Mouse (Mus musculus): Measurements from ENCODE around the gene Ppp6r1. TPM values are rescaled to one million over a fixed set of nuclear protein-coding genes. Genes with fewer than 3 reads are reported as not detected.
A peak's percentile ranks its signal among the peaks of the same experiment; 100 is the strongest.

Ppp6r1 gene
- 100 to 1,000 TPM; 145 to 148 TPM for total RNA-seq (2021)

DNA sequence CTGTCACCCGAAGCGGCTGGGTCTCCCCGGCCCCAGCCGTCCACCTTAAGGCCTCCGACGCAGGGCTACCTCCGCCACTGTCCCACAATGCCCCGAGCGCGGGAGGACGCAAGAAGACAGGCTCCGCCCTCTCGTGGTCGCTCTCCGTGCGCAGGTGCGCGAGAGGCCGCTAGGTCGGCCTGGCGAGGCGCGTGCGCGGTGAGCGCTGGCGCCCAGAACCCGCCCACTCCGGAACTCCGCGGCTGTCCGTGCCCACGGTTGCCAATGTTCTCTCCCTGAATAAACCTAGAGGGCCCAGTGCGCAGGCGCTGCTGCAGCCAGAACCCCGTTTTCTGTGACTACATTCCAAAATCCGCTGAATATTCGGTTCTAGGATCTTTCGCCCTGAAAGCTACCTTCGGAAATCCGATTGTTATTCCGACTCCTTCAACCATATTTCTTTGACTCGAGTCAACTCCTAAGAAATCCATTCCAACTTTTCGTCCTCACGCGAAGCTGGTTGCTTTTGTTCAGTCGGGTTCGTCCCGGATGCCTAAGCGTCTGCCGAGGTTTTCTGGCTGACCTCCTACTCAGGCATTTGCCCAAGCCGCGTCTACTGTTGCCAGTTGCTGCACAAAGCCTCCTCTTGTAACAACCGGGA lies at the start of gene Ppp6r1:
Gene Ppp6r1 (minus strand): TSS at position 108 of the 640 bp plus-strand sequence.
- DNase-seq (ENCODE audit: low spot score in 2 of 2), result peak; percentile 98 to 99
- intact Hi-C loops (cut with DNase I), result loop anchor here (1.0 kb wide), 1 partner anchor 31 kb away; the partner anchor contains the start of gene Brsk1

DNA sequence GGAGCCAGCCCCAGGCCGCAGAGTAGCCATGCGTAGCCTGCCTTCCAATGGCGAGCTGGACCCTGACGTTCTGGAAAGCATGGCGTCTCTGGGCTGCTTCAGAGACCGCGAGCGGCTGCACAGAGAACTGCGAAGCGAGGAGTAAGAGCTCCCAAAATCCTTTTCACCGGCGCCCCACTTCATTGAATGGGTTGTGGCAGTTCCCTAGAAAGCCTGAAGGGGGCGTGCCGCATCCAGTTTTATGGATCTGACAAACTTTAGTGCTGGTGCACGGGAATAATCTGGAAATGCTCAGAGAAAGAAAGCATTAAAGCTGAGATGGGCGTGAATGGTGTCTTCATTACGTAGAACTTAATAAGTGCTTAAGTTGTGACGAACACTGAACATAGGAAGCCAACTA lies 46.3 kb upstream of the Ppp6r1 start:
- DNase-seq (ENCODE audit: low spot score in 2 of 2), result no peak
- intact Hi-C loops (cut with DNase I), result no loop called here

DNA sequence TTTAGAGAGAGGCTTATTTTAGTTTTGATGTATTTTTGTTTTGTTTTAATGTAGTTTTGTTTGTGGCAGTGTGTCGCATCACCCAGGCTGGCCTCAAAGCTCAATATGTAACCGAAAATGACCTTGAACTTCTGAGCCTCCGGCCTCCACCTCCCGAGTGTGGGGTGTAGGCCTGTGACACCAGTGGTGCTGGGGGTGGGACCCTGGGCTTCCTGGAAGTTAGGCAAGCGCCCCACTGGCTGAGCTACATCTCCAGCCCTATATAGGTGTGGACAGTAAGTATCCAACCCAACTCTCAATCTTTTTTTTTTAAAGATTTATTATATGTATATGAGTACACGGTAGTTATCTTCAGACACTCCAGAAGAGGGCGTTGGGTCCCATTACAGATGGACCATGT lies 44.4 kb upstream of the Ppp6r1 start:
- intact Hi-C loops (cut with DNase I), result no loop called here

DNA sequence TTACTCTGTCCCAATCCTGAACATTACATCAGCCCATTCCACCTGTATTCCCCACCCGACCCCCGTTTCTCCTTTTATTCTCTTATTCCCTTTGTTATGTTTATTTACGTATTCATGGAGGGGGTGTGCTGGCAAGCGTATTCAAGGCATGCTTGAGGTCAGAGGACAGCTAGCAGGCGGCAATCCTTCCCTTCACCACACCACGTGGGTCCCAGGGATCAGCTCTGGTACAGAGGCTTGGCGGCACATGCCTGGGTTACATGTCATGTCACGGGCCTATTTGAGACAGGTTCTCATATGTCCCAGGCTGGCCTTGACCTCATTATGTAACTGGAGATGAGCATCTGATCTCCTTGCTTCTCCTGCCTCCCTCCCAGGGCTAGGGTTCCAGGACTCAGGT lies 43.5 kb upstream of the Ppp6r1 start:
- DNase-seq (ENCODE audit: low spot score in 2 of 2), result no peak
- intact Hi-C loops (cut with DNase I), result no loop called here

More for the DNA sequence above, 44.4 kb upstream of the Ppp6r1 start:
- DNase-seq (ENCODE audit: low spot score in 2 of 2), result no peak

DNA sequence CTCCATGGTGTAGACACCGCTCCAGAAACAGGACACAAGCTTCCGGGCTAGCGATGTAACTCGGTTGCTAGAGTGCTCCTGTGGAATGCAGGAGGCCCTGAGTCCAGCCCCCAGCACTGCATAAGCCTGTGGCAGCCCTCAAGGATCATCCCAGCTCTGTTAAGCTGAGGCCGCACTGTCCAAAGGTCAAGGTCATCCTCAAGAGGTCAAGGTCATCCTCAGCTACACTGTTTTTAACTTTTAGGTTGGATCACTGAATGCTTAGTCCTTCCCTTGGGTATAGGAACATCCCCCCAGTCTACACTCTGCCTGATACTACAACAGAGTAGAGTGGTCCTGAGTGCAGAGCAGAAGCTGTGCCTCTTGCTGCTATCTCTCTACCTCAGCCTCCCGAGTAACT lies 34.2 kb upstream of the Ppp6r1 start:
- intact Hi-C loops (cut with DNase I), result no loop called here
- no peak for DNase-seq (ENCODE audit: low spot score in 2 of 2)

DNA sequence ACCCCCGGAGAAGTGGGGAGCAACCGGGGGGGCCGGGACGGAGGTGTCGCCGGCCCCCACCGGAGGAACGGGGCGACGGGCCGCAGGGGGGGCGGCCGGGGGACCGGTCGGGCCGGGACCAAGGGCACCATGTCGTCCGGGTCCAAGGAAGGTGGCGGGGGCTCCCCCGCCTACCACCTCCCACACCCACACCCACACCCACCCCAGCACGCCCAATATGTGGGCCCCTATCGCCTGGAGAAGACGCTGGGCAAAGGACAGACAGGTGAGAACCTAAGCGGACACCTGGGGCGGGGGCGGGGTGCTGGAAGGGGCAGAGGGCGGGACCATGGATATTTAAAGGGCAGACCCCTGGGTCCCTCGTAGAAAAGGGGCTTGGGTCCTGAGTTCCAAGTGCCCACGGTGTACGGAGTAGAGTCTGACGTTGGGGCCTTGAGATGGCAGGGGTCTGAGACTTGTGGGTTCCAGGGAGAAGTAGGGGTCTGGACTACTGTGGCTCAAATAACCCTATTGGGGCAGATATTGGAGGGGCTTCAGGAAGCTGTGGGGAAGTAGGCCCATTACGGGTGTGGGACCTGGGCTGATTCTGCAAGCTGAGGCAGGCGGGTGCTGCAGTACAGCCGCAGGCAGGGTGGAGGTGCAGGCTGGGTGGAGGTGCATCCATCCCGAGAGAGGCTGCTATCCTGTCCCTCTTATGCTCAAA lies 32.3 kb upstream of the Ppp6r1 start:
- intact Hi-C loops (cut with DNase I), result loop anchor here (1.0 to 2.0 kb wide), 2 partner anchors 32 to 98 kb away; partner anchors contain the start of genes Ppp6r1 and Tmem238
- DNase-seq (ENCODE audit: low spot score in 2 of 2), result peak; percentile 37 to 45

DNA sequence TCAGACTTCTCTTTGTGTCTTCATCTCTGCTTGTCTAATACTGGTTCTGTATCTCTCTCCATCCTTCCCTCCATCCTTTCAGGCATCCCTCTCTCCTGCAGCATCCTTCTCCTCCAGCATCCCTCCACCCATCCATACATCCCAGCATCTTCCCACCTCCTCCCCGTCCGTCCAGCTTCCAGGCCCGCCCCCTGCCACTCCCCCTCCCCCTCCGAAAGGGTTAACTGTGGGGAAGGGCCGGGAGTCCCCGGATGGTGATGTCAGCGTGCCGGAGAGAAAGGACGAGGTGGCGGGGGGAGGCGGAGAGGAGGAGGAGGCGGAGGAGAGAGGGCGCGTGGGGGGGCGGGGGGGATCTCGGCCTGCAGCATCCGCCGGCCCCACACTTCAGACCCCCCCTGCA lies 31.6 kb upstream of the Ppp6r1 start, which contains the start of gene Brsk1:
Gene Brsk1 (plus strand): TSS at position 218 of the 400 bp plus-strand sequence.
- peak; percentile 83 to 87 for DNase-seq (ENCODE audit: low spot score in 2 of 2)
- intact Hi-C loops (cut with DNase I), result loop anchor here (1.0 to 2.0 kb wide), 2 partner anchors 31 to 98 kb away; partner anchors contain the start of genes Ppp6r1 and Tmem238

DNA sequence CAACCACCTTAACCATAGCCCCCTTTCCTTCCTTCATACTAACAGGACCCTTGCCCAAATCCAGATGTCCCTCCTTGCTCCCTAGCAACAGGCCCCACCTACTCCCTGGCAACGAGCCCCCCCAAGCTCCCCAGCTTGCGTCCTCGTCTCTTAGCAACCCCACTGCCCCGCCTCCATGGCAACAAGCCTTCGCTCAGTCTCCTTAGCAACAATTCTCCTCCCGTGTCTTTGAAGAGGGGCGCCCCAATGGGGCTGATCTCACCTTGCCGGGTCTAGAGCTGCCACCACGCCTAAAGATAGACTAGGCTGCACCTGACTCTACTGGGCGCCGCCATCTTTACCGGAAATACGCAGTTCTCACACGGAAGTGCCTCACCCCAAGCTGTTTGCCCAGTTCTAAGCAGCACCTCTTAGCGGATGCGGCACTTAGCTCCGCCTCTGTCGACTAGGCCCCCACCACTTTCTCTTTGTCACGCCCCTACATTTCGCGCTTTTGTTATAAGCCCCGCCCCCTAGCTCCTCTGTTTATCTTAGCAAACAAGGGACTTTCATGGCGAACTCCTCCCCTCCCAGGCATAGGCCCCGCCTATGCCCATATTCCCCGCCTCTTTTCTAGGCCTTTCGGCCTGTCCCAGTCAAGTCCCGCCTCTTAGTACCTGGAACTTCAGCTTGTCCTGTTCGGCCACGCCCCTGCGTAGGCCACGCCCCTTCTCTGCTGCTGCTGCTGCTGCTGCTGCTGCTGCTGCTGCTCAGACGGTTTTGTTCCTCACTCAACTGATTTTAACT lies 26.0 kb upstream of the Ppp6r1 start, which contains the start of gene Hspbp1:
Gene Hspbp1 (minus strand): TSS at position 437 of the 786 bp plus-strand sequence.
- peak; percentile 94 to 96 for DNase-seq (ENCODE audit: low spot score in 2 of 2)
- intact Hi-C loops (cut with DNase I), result no loop called here

DNA sequence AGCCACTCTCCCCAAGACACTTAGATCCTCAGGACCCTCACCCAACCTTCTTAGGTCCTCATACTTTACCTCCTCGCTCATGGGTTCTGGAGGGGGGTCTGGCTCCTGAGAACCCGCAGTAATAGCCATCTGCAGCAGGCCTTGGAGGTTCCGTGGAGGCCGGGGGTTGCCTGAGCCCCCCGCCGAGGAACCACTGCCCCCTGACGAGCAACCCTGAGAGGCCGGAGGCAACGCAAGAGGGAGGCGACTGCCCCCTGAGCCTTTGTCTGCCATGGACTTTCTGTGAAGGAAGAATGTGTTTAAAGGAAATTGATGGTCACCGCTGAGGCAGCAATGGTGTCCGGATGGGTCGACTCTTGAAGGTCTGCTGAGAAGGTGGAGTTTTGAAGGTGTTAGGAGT lies 25.4 kb upstream of the Ppp6r1 start:
- DNase-seq (ENCODE audit: low spot score in 2 of 2), result no peak

DNA sequence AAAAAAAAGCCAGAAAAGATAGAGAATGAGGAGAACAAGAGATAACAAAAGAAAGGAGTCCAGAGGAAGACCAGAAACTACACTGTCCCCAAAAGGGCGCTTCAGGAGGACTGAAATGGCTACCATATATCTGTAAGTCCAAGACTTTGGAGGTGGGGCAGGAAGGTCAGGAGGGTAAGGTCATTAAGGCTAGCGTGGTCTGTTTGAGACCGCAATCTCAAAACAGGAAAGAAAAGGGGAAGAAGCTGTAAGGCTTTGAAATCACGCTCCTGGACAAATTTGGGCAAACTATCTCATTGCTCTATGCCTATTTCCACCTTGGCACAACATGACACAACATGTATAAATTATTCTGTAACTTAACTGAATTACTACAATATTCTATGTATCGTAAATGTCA lies 24.5 kb upstream of the Ppp6r1 start:
- intact Hi-C loops (cut with DNase I), result no loop called here

More for the DNA sequence above, 25.4 kb upstream of the Ppp6r1 start:
- intact Hi-C loops (cut with DNase I), result no loop called here

DNA sequence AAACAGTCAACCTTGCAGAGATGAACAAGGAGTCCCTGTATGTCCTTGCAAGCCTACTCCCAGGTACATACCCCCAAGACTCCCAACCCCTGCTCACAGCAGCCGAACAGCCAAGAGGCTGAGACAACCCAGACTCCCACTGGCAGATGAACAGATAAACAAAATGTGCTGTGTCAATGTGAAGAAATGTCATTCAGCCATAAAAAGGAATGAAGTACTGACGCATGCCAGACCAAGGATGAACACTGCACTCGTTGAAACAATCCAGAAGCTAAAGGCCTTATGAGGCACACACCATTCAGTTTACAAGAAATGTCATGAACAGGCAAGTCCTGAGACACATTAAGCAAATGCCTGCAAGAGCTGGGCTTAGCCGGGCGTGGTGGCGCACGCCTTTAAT lies 16.4 kb upstream of the Ppp6r1 start:
- DNase-seq (ENCODE audit: low spot score in 2 of 2), result no peak
- intact Hi-C loops (cut with DNase I), result no loop called here

More for the DNA sequence above, 24.5 kb upstream of the Ppp6r1 start:
- DNase-seq (ENCODE audit: low spot score in 2 of 2), result no peak

DNA sequence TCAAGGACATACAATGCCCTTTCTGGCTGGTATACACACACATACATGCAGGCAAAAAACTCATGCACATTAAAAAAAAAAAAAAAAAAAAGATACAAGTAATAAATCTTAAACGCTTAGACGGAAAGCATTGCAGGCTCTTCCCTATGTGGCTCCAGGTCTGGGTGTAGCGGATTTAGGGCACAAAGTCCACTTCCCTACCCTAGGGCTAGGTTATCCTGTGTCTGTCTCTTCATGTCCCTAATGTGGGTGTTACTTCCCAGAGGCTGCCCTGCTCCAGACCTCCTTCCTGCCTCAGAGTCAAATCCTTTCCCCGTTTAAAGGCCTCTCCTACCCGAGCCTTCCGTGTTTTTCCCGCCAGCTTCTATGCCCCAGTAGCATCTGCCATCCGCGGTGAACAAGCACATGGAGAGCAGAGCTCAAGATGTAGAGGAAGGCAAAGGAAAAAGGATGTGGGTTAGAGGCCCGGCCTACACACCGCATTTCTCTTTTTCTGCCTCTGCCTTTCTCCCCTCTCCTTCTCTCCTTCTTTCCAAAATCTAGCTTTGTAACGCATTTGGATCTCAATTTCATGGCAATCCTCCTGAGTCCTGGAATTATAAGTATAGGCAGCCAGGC lies 15.4 kb upstream of the Ppp6r1 start:
- intact Hi-C loops (cut with DNase I), result no loop called here
- DNase-seq (ENCODE audit: low spot score in 2 of 2), result no peak

DNA sequence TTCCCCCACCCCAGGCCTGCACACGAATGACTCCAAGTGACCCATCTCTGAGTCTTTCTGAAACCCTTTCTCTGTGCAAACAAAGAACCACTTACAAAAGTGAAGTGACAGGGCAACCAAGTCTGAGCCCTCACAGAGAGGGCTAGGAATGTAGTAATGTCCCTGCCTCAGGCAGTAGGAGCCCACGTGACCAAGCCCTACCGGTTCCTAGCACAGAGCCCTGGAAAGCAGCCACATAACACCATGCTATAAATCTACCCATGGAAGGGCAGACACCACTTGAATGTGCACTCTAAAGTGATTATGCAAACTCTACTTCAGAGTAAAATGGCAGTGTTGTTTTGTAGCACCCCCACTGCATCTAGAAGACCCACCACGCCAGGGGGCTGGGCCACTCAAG lies 13.1 kb upstream of the Ppp6r1 start:
- intact Hi-C loops (cut with DNase I), result no loop called here
- no peak for DNase-seq (ENCODE audit: low spot score in 2 of 2)

DNA sequence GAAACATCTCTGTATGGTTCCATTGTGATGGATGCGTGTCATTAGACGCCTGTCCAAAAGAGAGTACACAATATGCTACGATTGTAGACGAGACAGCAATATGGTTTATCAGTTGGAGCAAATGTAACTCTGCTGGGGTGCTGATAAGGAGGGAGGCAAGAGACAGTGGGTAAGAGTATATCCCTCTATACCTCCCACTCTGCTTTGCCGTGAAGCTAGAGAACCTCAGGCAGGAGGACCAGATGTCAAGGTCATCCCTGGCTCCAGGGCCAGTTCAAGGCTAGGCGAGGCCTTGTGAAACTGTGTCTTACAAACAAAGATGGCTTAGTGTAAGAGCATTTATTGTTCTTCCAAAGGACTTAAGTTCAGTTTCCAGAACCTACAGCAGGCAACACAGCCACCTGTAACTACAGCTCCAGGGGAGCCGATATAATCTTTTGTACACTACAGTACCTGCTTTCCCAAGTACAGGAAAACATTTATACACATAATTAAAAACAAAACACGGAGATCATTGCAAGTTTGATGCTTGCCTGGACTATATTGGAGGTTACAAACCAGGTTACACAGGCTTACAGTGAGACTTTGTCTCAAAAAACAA lies 11.9 kb upstream of the Ppp6r1 start:
- no peak for DNase-seq (ENCODE audit: low spot score in 2 of 2)
- intact Hi-C loops (cut with DNase I), result no loop called here

DNA sequence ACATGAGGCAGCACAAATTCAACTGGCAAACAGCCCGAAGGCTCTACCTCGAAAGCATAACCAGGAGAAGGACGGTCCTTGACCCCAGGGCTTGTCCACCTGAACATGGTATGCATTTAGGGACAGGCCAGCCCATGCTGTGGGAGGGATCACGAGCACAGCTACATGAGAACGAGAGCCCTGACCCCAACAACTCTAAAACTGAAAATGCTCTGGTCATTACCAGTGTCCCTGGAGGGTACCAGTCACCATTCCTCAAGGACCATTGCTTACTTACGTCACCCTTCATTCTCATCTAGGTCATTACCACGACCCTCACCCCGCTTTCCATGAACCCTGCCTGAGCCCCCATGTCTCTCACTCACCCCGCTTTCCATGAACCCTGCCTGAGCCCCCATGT lies 10.3 kb upstream of the Ppp6r1 start:
- intact Hi-C loops (cut with DNase I), result no loop called here
- no peak for DNase-seq (ENCODE audit: low spot score in 2 of 2)

DNA sequence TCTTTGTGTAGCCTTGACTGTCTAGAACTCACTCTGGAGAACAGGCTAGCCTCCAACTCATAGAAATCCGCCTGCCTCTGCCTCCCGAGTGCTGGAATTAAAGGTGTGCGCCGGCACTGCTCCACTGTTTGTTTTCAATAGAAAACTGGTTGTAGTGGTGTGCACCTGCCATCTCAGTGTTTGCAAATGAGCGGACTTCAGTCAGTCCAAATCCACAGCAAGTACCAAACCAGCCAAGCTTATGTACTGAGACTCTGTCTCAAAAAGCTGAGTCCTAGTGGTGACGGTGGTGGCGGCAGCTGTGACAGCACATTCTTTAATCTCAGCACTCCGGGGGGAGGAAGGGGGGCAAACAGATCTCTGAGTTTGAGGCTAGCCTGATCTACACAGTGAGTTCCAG lies 9.7 kb upstream of the Ppp6r1 start:
- no peak for DNase-seq (ENCODE audit: low spot score in 2 of 2)
- intact Hi-C loops (cut with DNase I), result no loop called here

DNA sequence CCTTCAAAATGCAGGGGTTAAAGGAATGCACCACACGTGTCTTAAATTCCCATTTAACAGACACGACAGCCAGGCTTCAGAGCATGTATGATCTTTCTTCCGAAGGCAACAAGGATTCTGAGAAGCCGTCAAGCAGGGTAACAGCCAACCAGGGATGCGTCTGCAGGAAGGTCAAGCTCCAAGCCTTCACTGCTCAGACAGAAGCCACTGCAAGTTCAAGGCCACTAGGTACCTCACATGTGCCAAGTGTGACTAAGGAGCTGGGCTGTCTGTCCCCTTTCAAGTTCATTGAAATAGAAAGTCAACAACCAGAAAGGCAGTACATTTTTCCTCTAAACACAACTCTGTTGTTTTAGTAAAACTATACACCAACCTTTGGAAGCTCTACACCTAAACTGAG lies 8.1 kb upstream of the Ppp6r1 start:
- no peak for DNase-seq (ENCODE audit: low spot score in 2 of 2)
- intact Hi-C loops (cut with DNase I), result no loop called here

DNA sequence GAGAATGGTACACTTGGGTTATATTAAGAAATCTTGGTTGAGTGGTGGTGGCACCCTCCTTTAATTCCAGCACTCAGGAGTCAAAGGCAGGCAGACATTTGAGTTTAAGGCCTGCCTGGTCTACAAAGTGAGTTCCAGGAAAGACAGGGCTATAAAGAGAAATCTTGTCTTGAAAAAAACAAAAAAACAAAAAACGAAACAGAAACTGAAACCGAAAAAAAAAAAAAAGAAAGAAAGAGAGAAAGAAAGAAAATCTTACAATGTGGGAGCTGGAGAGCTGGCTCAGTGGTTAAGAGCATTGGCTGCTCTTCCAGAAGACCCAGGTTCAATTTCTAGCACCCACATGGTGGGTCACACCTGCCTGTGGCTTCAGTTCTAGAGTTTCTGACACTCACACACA lies 4.9 kb upstream of the Ppp6r1 start:
- no peak for DNase-seq (ENCODE audit: low spot score in 2 of 2)
- intact Hi-C loops (cut with DNase I), result no loop called here

DNA sequence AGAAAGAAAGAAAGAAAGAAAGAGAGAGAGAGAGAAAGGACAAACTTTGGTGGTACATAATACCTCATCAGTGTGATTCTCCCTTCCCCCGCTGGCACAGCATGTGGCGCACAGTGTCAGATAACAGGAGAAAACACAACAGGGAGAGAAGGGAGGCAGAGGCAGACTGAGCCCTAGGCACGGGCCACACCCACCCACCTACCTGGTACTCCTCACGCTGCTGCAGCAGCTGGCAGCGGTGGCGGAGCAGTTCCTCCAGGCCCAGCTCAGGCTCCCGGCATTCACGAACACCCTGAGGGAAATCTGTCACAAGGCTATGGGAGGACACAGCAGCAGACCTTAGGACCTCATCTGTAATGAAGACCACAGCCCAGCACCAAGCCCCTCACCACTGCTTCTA lies 4.4 kb upstream of the Ppp6r1 start:
- intact Hi-C loops (cut with DNase I), result no loop called here
- DNase-seq (ENCODE audit: low spot score in 2 of 2), result peak in 1 of 2 experiments; percentile 24
